Mouse (Mus musculus) ES-E14 (cell line): ENCODE measurements around the gene Gm884. TPM values are rescaled to one million over a fixed set of nuclear protein-coding genes. Genes with fewer than 3 reads are reported as not detected.
A peak's percentile ranks its signal among the peaks of the same experiment; 100 is the strongest.

Experiments
- DNase-seq: peaks from one replicate; pipeline ENCODE4 v3.0.0-alpha.2; 2013; ENCODE audit warnings: low read depth, low spot score
- H3K27ac ChIP-seq: 2 replicates; pipeline ENCODE4 v1.5.1; 2012; ENCODE audit warnings: low read depth, mild to moderate bottlenecking, low read length, moderate library complexity, mixed read lengths; ENCODE audit not compliant: poor library complexity, insufficient read depth, severe bottlenecking
- H3K36me3 ChIP-seq: 2 replicates; pipeline ENCODE4 v1.6.1; 2012; ENCODE audit warnings: mild to moderate bottlenecking, low read length, moderate library complexity, mixed read lengths; ENCODE audit not compliant: control insufficient read depth, poor library complexity, insufficient read depth, severe bottlenecking
- H3K4me1 ChIP-seq, 2 experiments: fragments of 150-350 bp in 1 of 2; sonication (generic) in 1 of 2; 2 replicates each; pipeline ENCODE4 v1.6.1; 2012; ENCODE audit warnings: low read length in 2 of 2, mild to moderate bottlenecking in 1 of 2, mixed read lengths in 1 of 2; ENCODE audit not compliant: control insufficient read depth in 2 of 2, insufficient read depth in 2 of 2, poor library complexity in 1 of 2
- H3K4me3 ChIP-seq, 2 experiments: fragments of 150-350 bp in 1 of 2; sonication (generic) in 1 of 2; 2 replicates each; pipeline ENCODE4 v1.5.1; 2012; ENCODE audit warnings: low read length in 2 of 2, low read depth in 1 of 2, mild to moderate bottlenecking in 1 of 2, mixed read lengths in 1 of 2; ENCODE audit not compliant: insufficient read depth in 1 of 2, poor library complexity in 1 of 2, severe bottlenecking in 1 of 2
- H3K9ac ChIP-seq: 2 replicates; pipeline ENCODE4 v1.6.1; 2012; ENCODE audit warnings: low read depth, mild to moderate bottlenecking, low read length, mixed read lengths; ENCODE audit not compliant: poor library complexity, insufficient read depth, severe bottlenecking
- H3K9me3 ChIP-seq: fragments of 150-350 bp; sonication (generic); 2 replicates; pipeline ENCODE4 v1.6.1; 2012; ENCODE audit warnings: low read depth, mild to moderate bottlenecking, low read length; ENCODE audit not compliant: control insufficient read depth, insufficient read depth
- CHD2 ChIP-seq: IDR thresholded peaks from 2 replicates; pipeline ENCODE4 v1.6.1; 2014; ENCODE audit warnings: mild to moderate bottlenecking, low read depth, low read length, inconsistent platforms
- HCFC1 ChIP-seq: IDR thresholded peaks from 2 replicates; pipeline ENCODE4 v1.6.1; 2012; ENCODE audit warnings: low read length, inconsistent platforms, borderline replicate concordance; ENCODE audit not compliant: insufficient read depth
- MAFK ChIP-seq: IDR thresholded peaks from 2 replicates; pipeline ENCODE4 v1.6.1; 2014; ENCODE audit warnings: mild to moderate bottlenecking, low read depth, low read length, inconsistent platforms; ENCODE audit not compliant: insufficient read depth
- ZC3H11A ChIP-seq: IDR thresholded peaks from 2 replicates; pipeline ENCODE4 v1.6.1; 2012; ENCODE audit warnings: low read depth, mild to moderate bottlenecking, inconsistent platforms, low read length, borderline replicate concordance
- ZNF384 ChIP-seq: IDR thresholded peaks from 2 replicates; pipeline ENCODE4 v1.6.1; 2012; ENCODE audit warnings: low read depth, low read length, inconsistent platforms
- in situ Hi-C, 2 experiments: fragments of 600-800 bp; cut with MboI; formaldehyde crosslinking; loops; one replicate each; pipeline ENCODE4 v1.15.1; 2025; ENCODE audit warnings: low sequenced_read_pairs in 2 of 2, inconsistent platforms in 1 of 2; ENCODE audit not compliant: unreplicated experiment in 2 of 2
- total RNA-seq: library from RNA; depleted of rRNA; stranded (reverse); fragments of 300-350 nt; gene quantifications from 2 replicates; pipeline ENCODE4 v1.2.3, GENCODE M21; 2012

The Gm884 gene
- total RNA-seq, 1 experiment: 0.04 TPM

GRCm38 (mm10) chr11:103634806-103635205, 13.9 kb upstream of the Gm884 start:
- no peaks in the 10 kb centered on the region for H3K4me1 ChIP-seq
- no peaks in the 10 kb centered on the region for H3K9me3 ChIP-seq
- in situ Hi-C loops: no loop called here
- TF ChIP-seq MAFK: no peak
- TF ChIP-seq ZC3H11A: no peak
- TF ChIP-seq HCFC1: no peak
- no peak for TF ChIP-seq ZNF384
- no peak for TF ChIP-seq CHD2
- no peak for DNase-seq
- H3K36me3 ChIP-seq: no peaks in the 10 kb centered on the region
- H3K27ac ChIP-seq: no peak overlapping the region
- no peak overlapping the region for H3K4me3 ChIP-seq
- no peak overlapping the region for H3K9ac ChIP-seq

GRCm38 (mm10) chr11:103627453-103627852, 6.5 kb upstream of the Gm884 start:
- DNase-seq: no peak
- in situ Hi-C loops: no loop called here
- H3K4me1 ChIP-seq: no peaks in the 10 kb centered on the region
- no peaks in the 10 kb centered on the region for H3K36me3 ChIP-seq
- H3K4me3 ChIP-seq: no peak overlapping the region
- TF ChIP-seq HCFC1 (no peak), CHD2 (no peak), MAFK (no peak), ZC3H11A (no peak), ZNF384 (no peak)
- no peak overlapping the region for H3K9ac ChIP-seq
- H3K9me3 ChIP-seq: no peaks in the 10 kb centered on the region
- no peak overlapping the region for H3K27ac ChIP-seq

- H3K36me3 ChIP-seq: no peaks in the 10 kb centered on the region
- in situ Hi-C loops: no loop called here
- H3K9me3 ChIP-seq: no peaks in the 10 kb centered on the region
- TF ChIP-seq CHD2 (no peak), ZNF384 (no peak), ZC3H11A (no peak), HCFC1 (no peak), MAFK (no peak)
- H3K9ac ChIP-seq: no peak overlapping the region
- DNase-seq: peak; percentile 28
- H3K4me1 ChIP-seq: peaks cover 4 to 6% of the 10 kb centered on the region in 2 experiments; a peak in 3 of 4 replicates
- H3K27ac ChIP-seq: no peak overlapping the region; the same call in 1 of the 2 replicates
- no peak overlapping the region for H3K4me3 ChIP-seq
Observed at GRCm38 (mm10) chr11:103610772-103611171, 10.2 kb downstream of the Gm884 start.

- no peak overlapping the region; the same call in 1 of the 2 replicates for H3K27ac ChIP-seq
- TF ChIP-seq ZC3H11A (no peak), HCFC1 (no peak), CHD2 (no peak), ZNF384 (peak; percentile 85), MAFK (peak; percentile 41; the same call in 1 of the 2 replicates)
- H3K9ac ChIP-seq: no peak overlapping the region
- no peaks in the 10 kb centered on the region for H3K9me3 ChIP-seq
- no peaks in the 10 kb centered on the region for H3K36me3 ChIP-seq
- peak; percentile 6 for DNase-seq
- in situ Hi-C loops: no loop called here
- H3K4me1 ChIP-seq: peaks cover 4 to 6% of the 10 kb centered on the region in 2 experiments; a peak in 3 of 4 replicates
- H3K4me3 ChIP-seq: no peak overlapping the region
Observed at GRCm38 (mm10) chr11:103606611-103607010, 14.3 kb downstream of the Gm884 start.

GRCm38 (mm10) chr11:103578339-103578738, 42.6 kb downstream of the Gm884 start:
- Histone ChIP-seq H3K9ac (no peak overlapping the region), H3K4me1 (no peaks in the 10 kb centered on the region), H3K27ac (no peak overlapping the region), H3K36me3 (no peaks in the 10 kb centered on the region), H3K9me3 (no peaks in the 10 kb centered on the region), H3K4me3 (no peak overlapping the region)
- in situ Hi-C loops: no loop called here
- DNase-seq: no peak
- TF ChIP-seq MAFK: no peak
- no peak for TF ChIP-seq ZC3H11A
- no peak for TF ChIP-seq ZNF384
- no peak for TF ChIP-seq CHD2
- TF ChIP-seq HCFC1: no peak
